Mouse (Mus musculus): Measurements from ENCODE around the gene Snap25. TPM values are rescaled to one million over a fixed set of nuclear protein-coding genes. Genes with fewer than 3 reads are reported as not detected.

The Snap25 gene
- 3,997 TPM for polyA plus RNA-seq (2015; fragmentation: Illumina TruSeq; extraction: RNeasy Lipid Tissue Mini Kit (QIAGEN cat#74804); ENCODE audit: low read depth, low replicate concordance)

DNA sequence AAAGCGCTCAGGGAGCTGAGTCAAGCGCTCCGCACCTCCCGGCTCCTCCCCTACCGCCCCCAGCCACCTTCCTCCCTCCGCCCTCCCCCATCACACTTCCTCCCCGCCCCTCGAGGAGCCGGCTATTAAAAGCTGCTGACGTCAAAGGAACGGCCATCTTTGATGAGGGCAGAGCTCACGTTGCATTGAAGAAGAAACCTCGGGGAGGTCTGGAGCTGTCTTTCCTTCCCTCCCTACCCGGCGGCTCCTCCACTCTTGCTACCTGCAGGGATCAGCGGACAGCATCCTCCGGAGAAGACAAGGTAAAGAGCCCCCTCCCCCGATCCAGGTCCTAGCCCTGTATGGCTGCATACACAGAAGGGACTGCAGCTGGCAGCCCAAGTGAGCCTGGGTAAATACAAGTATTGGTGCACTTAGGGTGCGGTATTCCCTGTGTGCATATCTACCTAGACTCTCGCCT, at the start of gene Snap25:
TSS of gene Snap25 (plus strand) at position 155 of the 460 bp plus-strand sequence.

Other genes with a start within 250 kb of the Snap25 start
- 0.92 TPM for gene Ankef1, start 211.5 kb upstream of the Snap25 start, polyA plus RNA-seq (2015; fragmentation: Illumina TruSeq; extraction: RNeasy Lipid Tissue Mini Kit (QIAGEN cat#74804); ENCODE audit: low read depth, low replicate concordance)
- 89.0 TPM for gene AL731706.2, start 172.2 kb downstream of the Snap25 start, polyA plus RNA-seq (2015; fragmentation: Illumina TruSeq; extraction: RNeasy Lipid Tissue Mini Kit (QIAGEN cat#74804); ENCODE audit: low read depth, low replicate concordance)
- 5.9 TPM for gene Slx4ip, start 177.8 kb downstream of the Snap25 start, polyA plus RNA-seq (2015; fragmentation: Illumina TruSeq; extraction: RNeasy Lipid Tissue Mini Kit (QIAGEN cat#74804); ENCODE audit: low read depth, low replicate concordance)
- gene AL731706.1, start 177.9 kb downstream of the Snap25 start, polyA plus RNA-seq (2015; fragmentation: Illumina TruSeq; extraction: RNeasy Lipid Tissue Mini Kit (QIAGEN cat#74804); ENCODE audit: low read depth, low replicate concordance): 54.6 TPM
- gene Mkks, start 177.9 kb downstream of the Snap25 start, polyA plus RNA-seq (2015; fragmentation: Illumina TruSeq; extraction: RNeasy Lipid Tissue Mini Kit (QIAGEN cat#74804); ENCODE audit: low read depth, low replicate concordance): 22.0 TPM

Measured in brain, adult 10 weeks (tissue).